Mouse (Mus musculus) cerebellum, adult 18-20 months (tissue): Measurements from ENCODE around the gene Smyd2.

Source experiments
- DNase-seq, 2 experiments: peaks; one replicate each; pipeline ENCODE4 v3.0.0; 2021

The Smyd2 gene

DNA sequence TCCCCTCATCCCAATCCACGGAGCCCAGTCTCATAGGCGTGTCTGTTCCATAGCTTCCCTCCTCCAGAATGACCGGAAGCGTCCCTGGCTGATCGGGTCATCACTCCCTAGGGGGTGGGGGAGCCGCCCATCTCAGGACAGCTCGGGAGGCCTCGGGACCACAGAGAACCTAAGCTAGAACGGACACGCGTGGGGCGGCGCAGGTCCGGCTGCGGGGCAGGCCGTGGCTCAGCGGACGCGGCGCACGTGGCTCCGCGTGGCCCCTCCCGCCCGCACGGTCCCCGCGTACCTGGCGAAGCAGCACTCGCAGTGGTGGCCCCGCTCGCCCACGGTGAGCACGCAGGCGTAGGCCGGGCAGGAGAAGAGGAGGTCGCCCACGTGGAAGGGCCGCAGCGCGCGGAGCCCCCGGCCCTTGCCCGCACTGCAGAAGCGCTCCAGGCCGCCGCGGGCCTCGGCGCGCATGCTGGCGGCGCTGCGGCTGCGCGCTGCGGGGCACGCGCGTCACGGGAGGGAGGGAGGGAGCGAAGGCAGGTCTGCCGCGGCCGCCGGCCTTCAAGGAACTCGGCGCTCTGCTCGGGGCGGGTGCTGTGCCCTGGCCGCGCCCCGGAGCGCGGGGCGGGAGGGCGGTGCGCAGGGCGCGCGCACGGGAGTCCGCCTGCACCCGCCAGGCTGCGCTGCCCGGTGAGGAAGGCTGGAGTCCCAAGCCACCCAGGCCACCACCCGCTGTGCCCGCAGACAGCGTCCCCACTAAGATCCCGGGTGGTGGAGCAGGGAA lies at the start of gene Smyd2:
Gene Smyd2, minus strand, starts transcription at position 546 of the 775 bp plus-strand sequence.
- peak; percentile 71 to 83 for DNase-seq

DNA sequence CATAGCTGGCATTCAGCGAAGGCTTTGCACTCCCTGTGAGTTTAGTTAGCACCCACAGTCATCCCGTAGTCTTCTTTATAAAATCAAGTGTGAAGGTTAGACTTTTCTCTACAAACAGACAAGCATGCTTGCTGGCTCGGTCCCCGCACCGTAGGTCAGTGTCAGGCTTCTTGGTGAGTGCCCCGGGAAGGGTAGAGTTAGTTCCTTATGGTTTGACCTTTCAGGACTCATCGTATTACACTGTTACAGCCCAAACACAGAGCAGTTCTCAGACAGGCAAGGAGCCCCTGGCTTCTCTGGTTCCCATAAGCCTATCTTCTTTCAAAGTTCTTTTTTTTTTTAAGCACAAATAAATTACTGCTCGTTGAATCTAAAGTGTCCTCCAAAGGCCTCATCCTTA lies 48.2 kb upstream of the Smyd2 start:
- no peak for DNase-seq

DNA sequence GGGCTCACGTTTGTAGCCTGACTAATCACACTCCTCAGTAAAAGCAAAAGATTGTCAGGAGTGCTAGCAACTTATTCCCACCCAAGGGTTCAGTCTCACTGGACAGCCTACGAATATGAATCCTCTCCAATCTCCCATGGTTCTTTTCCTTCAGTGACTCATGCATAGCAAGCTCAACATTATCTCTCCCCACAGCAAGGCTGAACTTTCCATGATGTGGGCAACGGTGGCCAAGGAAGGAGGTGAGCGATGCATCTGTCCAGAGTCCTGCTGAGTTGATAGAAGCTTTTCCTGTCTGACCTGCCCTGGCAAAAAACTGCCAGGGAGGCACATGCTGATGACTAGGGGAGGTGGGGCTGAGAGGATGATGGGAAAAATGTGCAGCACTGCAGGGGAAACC lies 45.9 kb upstream of the Smyd2 start:
- no peak for DNase-seq

DNA sequence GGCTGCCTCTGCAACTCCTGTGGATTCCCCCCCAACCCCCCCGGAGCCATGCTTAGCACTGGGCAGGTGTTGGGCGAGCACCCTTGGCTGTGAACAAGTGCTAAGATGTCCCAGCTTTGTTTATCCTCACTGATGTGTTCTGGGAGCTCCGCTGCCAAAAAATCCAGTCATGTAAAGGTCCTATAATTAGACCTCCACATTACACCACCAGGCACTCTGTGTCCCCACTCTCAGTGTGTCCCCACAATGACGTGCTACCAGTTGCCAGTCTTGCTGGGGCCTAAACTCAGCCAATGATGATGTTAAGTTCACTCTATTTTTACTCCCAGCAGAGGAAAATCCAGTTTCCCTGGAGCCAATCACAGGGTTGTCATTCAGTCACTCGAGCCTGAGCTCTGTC lies 38.3 kb upstream of the Smyd2 start:
- no peak for DNase-seq

DNA sequence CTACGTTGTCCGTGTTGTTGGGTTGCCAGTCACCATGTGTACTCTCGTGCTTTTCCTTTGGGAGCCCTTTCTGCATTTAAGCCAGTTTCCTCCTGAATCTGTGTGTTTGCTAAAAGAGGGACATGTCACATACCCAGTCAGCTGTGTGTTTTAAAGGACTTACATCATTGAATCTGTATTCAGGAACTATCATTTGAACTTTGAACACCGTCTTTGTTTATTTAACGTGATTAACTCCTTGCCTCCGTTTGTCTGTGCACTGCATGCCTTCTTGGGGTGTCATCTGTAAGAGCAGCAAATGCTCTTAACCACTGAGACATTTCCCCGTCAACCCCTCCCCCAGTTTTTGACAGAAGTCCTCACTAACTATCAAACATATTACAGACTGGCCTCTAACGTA lies 37.6 kb upstream of the Smyd2 start:
- no peak for DNase-seq

DNA sequence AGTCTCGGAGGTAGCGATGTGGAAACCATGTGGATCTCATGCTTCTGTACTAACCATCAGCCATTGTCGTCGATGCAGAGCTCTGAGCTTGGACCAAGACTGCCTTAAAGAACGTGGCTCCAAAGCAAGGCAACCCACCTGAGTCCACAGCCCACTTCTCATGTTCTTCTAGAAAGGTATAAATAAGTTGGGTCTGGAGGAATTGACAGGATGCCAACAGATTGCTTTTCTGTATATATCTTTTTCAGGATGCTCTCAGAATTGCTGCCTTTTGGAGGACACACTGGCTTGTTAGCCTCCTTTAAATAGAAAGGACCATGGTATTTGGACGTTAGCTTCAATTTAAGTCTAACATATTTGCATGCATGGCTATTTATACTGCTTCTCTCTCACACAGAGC lies 29.7 kb upstream of the Smyd2 start:
- no peak for DNase-seq

DNA sequence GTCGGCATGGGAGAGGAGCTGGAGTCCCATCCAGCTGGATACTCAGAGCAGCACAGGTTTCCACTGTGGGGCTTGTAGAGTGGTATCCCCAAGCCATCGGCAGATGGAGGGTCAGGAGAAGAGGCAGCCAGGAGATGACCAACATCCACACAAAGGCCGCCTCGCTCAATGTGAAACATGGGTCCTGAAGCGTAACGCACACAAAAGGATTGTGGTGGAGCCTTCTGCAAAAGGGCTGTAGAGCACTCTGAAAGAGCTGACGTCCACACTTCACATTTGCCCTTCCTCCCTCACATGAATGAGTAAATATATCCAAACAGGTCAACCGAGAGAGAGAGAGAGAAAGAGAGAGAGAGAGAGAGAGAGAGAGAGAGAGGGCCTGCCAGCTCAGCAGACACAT lies 25.2 kb upstream of the Smyd2 start:
- DNase-seq, result no peak

DNA sequence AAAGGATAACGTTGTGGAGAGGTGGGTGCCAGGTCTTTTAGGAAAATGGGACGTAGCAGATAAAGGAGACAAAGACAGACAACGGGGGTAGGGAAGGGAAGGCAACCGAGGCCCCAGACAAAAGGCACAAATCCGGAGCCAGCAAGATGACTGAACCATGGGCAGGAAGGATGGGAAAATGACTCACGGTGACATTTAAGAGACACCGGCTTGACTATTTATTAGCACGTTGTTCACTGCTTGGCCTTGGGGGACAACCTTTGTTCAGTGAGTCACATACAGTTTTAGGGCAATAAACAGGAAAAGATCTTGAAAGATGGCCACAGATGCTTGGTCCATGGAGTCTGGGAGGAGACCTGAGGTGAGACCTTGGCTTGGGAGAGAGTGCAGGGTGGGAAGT lies 24.0 kb upstream of the Smyd2 start:
- DNase-seq, result no peak

DNA sequence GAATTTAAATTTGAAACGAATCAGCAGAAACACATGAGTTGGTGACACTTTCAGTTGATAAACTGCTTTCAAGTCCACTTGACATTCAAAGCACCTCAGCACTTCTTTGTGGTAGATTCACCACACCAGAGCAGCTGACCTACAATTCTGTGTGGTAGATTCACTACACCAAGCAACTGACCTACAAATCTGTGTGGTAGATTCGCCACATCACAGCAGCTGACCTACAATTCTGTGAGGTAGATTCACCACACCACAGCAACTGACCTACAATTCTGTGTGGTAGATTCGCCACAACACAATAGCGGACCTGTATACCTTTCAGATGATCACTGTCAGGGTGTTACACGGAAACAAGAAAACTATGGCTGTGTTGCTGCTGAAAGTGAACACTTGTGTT lies 19.6 kb upstream of the Smyd2 start:
- DNase-seq, result no peak

DNA sequence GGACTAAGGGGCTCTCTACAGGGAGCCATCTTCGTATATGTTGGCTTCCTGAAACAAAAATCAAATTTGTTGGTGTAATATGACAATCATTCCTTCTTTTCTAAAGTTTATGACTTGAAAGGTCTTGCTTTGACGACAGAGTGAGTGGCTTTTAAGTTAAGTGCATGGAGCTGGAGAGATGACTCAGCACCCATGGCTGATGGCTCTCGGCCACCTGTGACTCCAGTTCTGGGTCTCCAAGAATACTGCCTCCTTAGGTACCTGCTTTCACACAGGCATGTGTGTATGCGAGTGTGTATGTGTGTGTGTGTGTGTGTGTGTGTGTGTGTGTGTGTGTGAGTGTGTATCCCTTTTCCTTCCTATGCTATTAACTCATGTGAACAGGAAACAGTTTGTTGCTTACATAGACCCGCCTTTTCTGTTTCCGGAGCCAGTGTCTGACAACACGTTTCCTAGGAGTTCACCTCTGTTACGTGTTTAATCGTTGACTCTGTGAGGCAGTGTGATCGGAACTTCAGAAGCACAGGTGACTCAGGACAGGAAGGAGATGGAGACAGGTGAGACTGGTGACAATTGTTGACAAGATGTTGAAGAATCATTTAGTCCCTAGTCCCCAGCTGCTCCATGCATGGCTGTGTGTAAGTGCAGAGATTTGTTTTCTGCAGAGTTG lies 14.4 kb upstream of the Smyd2 start:
- DNase-seq, result no peak

DNA sequence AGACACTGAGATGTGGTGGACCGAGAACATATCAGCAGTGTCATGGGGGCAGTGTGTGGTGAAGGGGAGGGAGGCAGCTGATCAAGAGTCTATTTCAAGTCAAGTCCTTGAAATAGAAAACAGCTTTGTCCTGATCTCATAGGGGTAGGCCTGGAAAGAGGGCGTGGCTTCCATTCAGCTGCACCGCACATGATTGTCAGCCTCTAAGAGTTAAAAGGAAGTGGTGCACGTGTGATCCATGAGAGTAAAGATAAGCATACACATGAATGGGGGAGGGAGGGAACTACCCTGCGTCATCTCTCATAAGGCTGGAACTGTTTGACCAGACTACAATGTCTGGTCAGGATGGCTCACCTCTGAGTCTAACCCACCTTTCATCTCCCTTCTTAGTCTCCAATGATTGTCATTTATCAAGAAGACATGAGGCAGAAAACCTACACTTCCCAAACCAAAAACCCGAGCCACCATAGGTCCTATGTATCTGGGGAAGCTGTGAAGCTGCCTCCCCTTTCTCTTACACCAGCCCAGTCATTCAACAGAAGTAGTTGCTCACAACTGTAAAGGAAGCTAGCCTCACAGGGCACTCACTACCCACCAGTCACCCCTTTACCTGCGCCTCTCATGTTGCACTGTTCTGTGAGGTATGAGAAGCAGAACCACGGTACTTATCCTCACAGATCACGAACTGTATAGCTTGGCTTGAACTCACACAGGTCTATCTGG lies 11.5 kb upstream of the Smyd2 start:
- DNase-seq, result no peak

DNA sequence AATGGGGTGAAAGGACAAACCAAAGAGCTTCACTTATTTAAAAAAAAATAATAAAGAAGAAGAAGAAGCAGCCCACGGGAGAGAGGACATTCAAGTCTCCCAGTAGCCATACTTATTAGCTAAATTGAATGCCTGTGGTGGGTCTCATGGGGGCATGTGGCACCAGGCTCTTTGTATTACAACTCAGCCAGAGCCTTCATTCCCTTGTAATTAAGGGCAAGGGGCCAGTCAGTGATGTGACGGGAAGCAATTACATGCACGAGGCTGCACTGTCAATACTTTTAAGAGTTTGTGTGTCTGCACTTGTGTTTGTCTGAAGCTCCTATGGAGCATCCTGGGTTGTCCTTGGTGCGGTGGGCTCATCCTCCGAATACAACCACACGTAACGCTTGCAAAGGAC lies 10.8 kb upstream of the Smyd2 start:
- DNase-seq, result no peak

DNA sequence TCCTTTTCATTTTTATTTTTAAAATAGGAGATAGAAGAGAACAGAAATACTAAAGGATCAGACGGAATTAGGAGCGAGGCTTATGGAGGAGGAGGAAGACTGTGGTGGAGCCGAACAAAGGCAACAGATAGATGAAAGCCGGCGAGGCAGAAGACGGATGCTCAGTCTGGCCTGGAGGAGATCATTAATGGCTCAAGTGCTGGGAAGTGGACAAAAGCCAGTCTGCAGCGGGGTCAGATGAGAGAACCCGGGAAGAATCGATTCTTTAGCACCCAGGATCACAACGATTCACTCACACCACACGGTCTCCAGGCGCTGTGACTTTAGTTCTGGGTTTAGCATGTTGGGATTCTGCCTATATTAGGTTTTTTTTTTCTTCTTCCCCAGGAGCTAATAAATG lies 10.0 kb upstream of the Smyd2 start:
- no peak for DNase-seq

DNA sequence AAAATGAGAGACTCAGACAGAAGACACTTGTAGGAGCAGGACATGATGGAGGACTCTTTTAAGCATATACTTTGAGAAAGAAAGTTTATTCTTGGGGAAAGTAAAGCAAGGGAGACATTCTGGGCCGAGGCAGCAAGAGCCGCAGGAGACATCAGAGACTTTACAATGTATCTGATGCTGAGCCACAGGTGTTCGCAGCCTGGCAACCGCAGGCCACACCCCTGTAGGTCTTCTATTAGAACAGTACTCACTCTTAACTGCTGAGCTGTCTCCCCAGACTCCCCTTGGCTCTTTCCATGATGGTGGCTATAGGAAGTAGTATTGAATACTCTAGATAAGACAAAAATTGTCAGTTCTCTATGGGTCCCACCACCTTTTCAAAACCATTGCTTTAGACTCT lies 7.7 kb upstream of the Smyd2 start:
- DNase-seq, result no peak

DNA sequence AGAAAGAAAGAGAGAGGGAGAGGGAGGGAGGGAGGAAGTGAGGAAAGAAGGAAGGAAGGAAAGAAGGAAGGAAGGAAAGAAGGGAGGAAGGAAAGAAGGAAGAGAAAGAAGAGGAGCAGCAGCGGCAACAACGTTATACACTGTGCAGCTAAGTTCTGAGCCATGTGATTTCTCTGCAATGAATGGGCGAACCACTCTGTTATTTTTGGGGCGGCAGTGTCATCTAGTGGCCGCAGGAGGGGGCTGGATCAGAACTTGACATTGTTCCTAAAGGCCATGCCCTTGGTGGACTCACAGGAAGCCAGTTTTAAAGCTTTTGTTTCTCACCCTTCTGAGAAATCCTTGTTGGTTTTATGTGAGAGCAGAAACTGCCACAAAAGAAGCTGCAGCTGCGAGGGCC lies 5.5 kb upstream of the Smyd2 start:
- DNase-seq, result peak; percentile 63 to 68

DNA sequence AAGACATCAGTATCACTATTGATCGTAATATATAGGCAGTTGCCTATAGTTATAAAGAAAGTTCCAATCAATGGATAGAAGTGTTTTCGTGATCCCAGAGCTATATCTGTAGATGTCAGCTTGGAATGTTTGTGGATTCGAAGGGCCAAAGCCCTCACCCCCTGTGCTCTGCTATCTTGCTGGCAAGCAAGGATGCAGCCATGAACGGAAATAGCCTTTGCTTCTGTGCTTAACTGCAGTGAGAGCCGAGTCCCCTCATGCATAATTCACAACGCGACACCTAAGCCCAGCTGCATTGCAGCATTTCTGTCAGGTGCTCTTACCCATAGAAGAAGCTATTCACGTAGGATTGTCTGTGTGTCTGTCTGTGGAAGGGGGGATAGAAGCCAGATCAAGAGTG lies 4.1 kb upstream of the Smyd2 start:
- no peak for DNase-seq

DNA sequence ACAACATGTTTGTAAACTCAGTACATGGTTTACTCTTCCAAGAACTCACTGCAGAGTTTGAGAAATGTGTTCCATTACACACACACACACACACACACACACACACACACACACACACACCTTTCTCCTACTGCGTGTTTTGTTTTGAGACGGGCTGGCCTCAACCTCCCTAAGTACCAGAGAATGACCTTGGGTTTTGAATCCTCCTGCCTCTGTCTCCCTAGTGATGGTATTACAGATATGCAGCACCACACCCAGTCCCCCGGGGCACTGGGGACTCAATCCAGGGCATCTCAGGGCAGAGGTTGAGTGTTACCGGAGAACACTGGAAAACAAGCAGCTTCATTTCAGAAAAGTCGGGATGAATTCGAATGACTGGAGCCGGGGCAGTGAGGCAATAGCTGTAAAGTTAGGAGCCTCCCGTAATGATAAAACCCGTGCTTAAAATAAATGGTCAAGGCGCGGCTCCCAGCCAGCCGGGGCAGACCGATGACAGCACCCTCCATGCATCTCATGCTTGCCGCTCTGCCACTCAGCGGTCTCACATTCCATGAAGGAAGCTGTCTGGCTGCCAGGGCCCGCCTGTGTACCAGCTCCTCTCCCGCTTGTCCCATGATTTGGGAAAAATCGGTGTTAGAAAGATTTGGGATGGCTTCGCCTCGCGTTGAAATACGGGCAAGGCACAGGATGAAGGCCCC lies 1.9 kb upstream of the Smyd2 start:
- no peak for DNase-seq

DNA sequence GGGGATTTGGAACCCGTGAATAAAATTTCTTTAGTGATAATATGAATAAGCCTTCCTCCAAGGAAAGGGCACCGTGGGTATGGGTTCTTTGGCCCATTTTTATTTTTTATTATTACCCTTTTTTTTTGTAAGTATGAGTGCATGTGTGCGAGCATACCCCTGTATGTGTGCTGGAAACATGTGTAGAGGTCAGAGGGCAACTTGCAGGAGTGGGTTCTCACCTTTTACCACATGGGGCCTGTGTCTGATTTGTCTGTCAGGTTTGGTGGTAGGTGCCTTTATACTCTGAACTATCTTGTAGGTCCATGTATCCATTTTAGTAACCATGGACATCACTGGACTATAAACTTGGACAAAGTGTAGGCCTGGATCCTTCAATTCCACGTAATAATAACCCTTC lies 994 bp upstream of the Smyd2 start:
- DNase-seq, result no peak

DNA sequence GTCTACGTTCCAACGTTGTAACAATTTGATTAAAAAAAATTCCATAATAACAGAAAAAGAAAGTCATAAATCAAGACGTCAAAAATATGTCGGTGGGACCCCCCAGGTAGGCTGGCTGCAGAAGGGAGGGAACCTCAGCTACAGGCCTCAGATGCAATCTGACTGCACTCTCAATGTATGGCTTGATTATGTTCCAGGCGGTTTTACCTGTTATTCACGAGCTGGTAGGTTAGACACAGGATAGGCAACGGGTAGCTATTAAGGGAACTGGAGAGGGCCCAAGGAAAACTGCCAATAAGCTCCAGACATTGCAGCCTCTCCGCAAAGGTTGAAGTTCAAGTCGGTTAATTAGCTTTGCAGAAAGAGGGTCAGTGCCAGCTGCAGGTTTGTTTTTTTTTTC lies 558 bp upstream of the Smyd2 start:
- DNase-seq, result peak in 1 of 2 experiments; percentile 23

DNA sequence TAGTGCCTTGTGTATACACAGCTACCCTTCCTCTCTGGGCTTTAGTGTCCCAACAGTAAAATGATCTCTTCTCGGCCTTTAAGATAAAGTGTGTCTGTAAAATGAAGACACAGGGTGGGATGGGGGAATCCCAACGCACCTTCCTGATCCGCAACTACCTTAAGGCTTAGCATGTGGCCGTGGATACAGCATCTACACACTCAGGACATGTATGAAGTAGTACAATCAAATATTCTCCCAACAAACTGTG lies 670 bp downstream of the Smyd2 start:
- DNase-seq, result no peak

DNA sequence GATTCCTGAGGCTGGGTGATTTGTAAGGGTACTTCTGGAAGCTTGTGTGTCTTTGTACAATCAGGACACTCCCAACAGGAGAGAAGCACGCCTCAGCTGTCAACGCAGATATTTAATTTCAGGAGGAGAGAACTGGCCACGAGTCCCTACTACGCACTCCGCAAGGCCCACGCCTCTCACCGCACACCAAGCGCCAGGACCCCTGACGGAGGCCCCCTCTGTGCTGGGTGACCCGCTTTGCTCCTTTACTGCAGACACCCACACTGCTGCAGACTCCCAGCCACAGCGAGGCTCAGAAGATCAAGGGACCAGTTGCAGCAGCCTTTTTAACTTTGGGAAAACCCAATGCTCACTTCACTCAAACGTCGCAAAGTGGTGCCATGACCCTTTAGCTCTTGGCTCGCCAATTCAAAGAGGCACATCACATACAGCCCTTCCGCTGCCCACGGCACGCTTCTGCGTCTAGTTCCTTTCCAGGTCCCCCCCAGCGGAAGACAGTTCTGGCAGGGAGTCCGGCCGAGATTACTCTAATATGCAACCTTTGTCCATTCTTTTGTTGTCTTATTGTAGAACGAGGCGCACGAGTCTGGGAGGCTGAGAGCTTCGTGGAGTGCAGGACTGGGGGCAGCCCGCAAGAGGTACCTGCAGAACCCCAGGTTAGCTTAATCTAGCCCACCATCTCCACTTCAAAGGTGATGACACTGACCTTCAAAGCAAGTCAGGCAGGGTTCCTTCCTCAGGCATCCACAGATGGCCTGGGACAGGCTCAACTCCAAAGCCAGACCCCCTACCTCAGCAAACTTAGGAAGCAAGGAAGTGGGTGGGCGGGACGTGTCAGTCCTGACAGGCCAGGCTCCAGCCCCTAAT lies 1.2 kb downstream of the Smyd2 start:
- peak; percentile 25 to 34 for DNase-seq

DNA sequence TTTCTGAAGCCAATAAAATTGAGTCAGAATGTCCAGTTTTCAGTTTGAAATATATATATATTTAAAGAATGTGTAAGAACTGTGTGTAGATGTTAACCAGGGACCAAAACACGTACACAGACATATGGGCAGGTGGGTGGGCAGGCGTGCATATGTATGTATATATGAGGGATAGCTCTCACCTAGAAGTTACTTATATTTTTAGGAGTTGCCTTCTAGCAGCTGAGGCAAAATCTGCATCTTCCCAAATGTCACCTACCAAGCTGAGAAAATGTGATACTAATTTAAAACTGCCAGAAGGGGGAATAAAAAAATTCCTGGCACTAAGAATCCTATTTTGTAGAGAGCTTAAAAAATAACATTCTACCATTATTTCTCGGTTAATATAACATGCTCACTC lies 2.4 kb downstream of the Smyd2 start:
- DNase-seq, result no peak

DNA sequence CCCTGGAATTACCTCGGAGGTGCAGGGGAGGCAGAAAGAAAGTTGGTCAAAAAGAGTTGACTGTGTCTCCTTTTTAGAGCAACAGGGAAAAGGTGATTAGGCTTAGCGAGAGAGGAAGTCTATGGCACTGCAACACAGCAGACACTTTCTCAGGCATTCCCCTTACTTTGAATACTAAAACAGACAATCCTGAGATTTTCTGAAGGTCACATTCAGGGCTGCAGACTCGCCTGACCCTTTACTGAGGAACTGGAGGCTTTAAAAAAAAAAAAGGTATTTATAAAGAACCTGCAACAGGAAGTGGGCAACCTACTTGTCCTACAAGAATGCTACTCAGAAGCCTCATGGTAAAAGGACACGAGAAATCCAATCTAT lies 5.0 kb downstream of the Smyd2 start:
- no peak for DNase-seq
